Mouse (Mus musculus) olfactory bulb, adult 2 months (tissue): ENCODE measurements at regions not wholly inside any gene's neighbourhood (a gene's known extent, or its start where the extent isn't known, plus 50 kb on each side); places are given as distances from the start of the nearest gene placed in this dataset.

Experiments used
- CTCF ChIP-seq: fragments of 200-500 bp; IDR thresholded peaks from 2 replicates; pipeline ENCODE4 v1.5.1; 2012; ENCODE audit warnings: low read depth, mild to moderate bottlenecking, low read length, moderate library complexity; ENCODE audit not compliant: insufficient read depth
- POLR2A ChIP-seq: fragments of 200-500 bp; IDR thresholded peaks from 2 replicates; pipeline ENCODE4 v1.6.1; 2012; ENCODE audit warnings: mild to moderate bottlenecking, low read depth, low read length, moderate library complexity; ENCODE audit not compliant: insufficient read depth

GRCm38 (mm10) chr7:82993136-82993535, 126.0 kb downstream of the Mex3b start:
- no peak for TF ChIP-seq POLR2A
- no peak for TF ChIP-seq CTCF
